Mouse (Mus musculus): ENCODE measurements at regions not wholly inside any gene's neighbourhood (a gene's known extent, or its start where the extent isn't known, plus 50 kb on each side); places are given as distances from the start of the nearest gene placed in this dataset.

DNA sequence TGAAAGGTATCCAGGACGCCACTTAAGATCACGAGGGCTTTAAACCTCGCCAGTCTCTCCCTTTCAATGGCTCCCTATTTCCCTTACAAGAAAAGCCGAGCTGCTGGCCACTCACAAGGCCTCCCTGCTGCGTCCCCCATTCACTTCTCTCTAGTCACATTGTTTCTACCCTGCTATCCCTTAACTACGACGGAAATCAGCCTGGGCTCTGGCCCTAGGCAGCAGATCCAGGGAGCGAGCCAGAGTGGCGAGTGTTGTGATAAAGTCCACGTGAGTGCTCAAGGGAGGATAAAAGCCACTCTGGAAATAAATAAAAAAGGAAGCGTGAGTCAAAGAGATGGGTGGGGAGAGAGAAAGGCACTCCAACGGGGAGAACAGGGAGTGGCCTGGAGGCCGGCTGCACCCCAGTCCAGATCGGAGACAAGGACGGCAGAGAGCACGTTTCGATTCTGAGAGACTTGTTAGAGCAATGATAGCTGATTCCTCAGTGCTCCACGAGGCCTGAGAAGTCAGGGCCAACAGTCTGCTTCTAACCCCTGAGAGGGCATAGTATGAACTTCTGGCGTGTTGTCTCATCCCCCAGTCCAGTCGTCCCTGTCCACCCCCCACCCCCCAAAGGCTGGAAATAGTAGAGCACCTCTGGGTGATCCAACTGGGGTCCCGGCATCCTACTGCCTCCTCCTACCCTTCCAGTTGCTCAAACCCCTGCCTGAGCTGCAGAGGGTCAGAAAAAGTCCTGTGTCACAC, 84.8 kb upstream of the Calm2 start:
- no peak for ATAC-seq (ENCODE audit: insufficient number of reproducible peaks, insufficient read depth, low FRiP score, low TSS enrichment, low read depth)
- Histone ChIP-seq H3K9me3 (no peaks in the 10 kb centered on the region), H3K4me2 (peak overlapping the region; percentile 64), H3K9ac (replicated peaks) (peak overlapping the region; percentile 42; the same call in 1 of the 2 replicates), H3K4me3 (replicated peaks) (peak overlapping the region; percentile 42), H3K27me3 (peaks cover 21% of the 10 kb centered on the region), H3K27ac (no peak overlapping the region), H3K4me1 (replicated peaks) (peaks cover 22% of the 10 kb centered on the region), H3K36me3 (no peaks in the 10 kb centered on the region)
- 8% methylated on average over 21 of the region's 21 CpGs for WGBS

DNA sequence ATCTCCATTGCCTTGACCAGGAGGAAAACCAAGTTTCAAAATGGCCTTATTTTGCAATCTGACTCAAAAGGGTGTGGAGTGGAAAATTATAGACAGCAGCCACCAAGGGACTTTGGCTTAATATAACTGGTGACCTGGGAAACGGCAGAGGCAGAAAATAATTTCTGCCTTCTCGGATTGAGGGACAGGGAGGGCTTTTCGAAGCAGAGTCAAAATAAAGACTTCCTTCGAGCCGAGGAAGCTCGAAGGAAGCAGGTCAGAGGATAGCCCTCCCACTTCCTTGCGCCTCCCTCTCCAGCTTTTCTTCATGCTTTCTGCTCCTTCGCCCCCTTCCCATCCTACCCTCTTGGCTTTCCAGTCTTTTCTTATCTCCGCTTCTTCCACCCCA, 85.4 kb upstream of the Calm2 start:
- H3K9ac ChIP-seq (replicated peaks), result no peak overlapping the region
- no peak overlapping the region for H3K27ac ChIP-seq
- no peaks in the 10 kb centered on the region for H3K36me3 ChIP-seq
- peak overlapping the region; percentile 17 for H3K4me3 ChIP-seq (replicated peaks)
- WGBS, result 7% methylated on average over 9 of the region's 9 CpGs
- no peak for ATAC-seq (ENCODE audit: insufficient number of reproducible peaks, insufficient read depth, low FRiP score, low TSS enrichment, low read depth)
- H3K4me1 ChIP-seq (replicated peaks), result peaks cover 22% of the 10 kb centered on the region
- peaks cover 21% of the 10 kb centered on the region for H3K27me3 ChIP-seq
- no peaks in the 10 kb centered on the region for H3K9me3 ChIP-seq
- H3K4me2 ChIP-seq, result peak overlapping the region; percentile 64

DNA sequence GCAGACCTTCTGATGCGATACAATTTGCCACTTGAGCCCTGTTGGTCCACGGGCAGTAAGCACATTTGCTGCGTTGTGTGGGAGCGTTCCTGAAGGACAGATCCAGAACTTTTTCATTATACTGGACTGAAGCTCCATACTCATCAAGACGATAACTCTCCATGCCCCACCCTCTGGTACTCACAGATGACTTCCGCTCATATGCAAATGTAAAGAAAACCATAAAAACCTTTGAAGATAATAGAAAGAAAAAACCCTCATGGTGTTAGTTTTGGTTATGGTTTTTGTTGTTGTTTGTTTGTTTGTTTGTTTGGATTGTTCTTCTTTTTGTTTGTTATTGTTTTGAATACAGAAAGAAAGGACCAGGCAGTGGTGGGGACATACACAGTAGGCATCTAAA, 86.0 kb upstream of the Calm2 start:
- Histone ChIP-seq H3K27me3 (peaks cover 21% of the 10 kb centered on the region), H3K36me3 (no peaks in the 10 kb centered on the region), H3K4me3 (replicated peaks) (0 out of 2 replicates have a peak overlapping the region, but pooled peaks have one; percentile 17), H3K9ac (replicated peaks) (no peak overlapping the region), H3K27ac (no peak overlapping the region), H3K4me1 (replicated peaks) (peaks cover 22% of the 10 kb centered on the region), H3K9me3 (no peaks in the 10 kb centered on the region), H3K4me2 (peak overlapping the region; percentile 64)
- WGBS, result 27% methylated on average over 6 of the region's 6 CpGs
- ATAC-seq (ENCODE audit: insufficient number of reproducible peaks, insufficient read depth, low FRiP score, low TSS enrichment, low read depth), result no peak

DNA sequence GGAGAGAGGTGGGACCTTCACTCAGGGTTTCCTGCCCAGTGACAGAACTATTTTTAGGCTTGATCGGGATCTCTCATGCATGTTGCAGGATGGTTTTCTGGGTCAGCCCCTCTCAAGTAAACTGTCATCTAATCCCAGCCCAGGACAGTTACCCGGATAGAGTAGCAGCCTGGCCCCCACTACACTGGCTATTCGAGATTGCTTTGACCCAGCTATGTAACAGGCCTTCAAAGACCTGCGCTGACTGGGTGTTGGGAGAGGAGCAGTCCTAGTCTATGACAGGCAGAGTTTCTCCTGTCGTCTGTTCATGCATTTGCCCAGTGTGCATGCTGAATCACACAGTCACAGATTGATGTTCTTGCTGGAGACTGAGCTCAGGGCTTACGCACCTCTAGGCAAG, 86.2 kb upstream of the Epcam start:
- Histone ChIP-seq H3K4me1 (replicated peaks) (peaks cover 10% of the 10 kb centered on the region), H3K4me2 (no peak overlapping the region), H3K27ac (no peak overlapping the region), H3K36me3 (no peaks in the 10 kb centered on the region), H3K27me3 (no peaks in the 10 kb centered on the region), H3K9me3 (peaks cover 7% of the 10 kb centered on the region; the same call in 1 of the 2 replicates), H3K4me3 (replicated peaks) (no peak overlapping the region), H3K9ac (replicated peaks) (no peak overlapping the region)
- WGBS, result 73% methylated on average over 6 of the region's 6 CpGs
- peak; percentile 64; the same call in 1 of the 2 replicates for ATAC-seq (ENCODE audit: insufficient number of reproducible peaks, insufficient read depth, low FRiP score, low TSS enrichment, low read depth)

DNA sequence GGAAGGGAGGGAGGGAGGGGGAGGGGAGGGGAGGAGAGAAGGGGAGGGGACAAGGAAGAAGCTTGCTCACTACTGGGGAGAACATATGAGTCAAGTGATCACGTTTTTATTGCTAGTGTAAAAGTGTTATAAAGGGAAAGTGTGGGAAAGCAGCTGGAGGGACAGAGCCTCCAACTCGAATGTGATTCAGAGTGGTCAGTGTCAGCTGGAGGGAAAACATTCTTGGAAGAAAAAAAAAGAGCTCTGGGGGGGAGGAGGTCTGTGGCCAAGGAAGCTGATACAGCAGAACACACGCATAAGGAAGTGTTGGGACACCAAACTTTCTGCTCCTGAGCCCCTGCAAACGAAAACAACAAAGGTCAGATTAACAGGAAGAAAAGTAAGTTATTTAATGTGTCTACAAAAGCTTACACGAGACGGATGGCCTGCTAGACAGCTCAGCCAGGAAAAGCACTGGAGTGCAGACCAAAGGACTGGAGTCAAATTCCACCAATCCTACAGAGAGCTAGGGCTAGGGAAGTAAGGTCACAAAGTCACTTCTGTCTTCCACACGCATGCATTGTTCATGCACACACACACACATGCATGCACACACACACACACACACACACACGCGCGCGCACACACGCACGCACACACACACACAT, 85.1 kb upstream of the Epcam start:
- no peaks in the 10 kb centered on the region for H3K27me3 ChIP-seq
- H3K9ac ChIP-seq (replicated peaks), result 0 out of 2 replicates have a peak overlapping the region, but pooled peaks have one; percentile 18
- 46% methylated on average over 13 of the region's 13 CpGs for WGBS
- no peaks in the 10 kb centered on the region for H3K36me3 ChIP-seq
- peaks cover 11% of the 10 kb centered on the region for H3K4me1 ChIP-seq (replicated peaks)
- no peak overlapping the region for H3K4me2 ChIP-seq
- peak overlapping the region; percentile 56; the same call in 1 of the 2 replicates for H3K27ac ChIP-seq
- no peaks in the 10 kb centered on the region for H3K9me3 ChIP-seq
- ATAC-seq (ENCODE audit: insufficient number of reproducible peaks, insufficient read depth, low FRiP score, low TSS enrichment, low read depth), result no peak
- H3K4me3 ChIP-seq (replicated peaks), result no peak overlapping the region

DNA sequence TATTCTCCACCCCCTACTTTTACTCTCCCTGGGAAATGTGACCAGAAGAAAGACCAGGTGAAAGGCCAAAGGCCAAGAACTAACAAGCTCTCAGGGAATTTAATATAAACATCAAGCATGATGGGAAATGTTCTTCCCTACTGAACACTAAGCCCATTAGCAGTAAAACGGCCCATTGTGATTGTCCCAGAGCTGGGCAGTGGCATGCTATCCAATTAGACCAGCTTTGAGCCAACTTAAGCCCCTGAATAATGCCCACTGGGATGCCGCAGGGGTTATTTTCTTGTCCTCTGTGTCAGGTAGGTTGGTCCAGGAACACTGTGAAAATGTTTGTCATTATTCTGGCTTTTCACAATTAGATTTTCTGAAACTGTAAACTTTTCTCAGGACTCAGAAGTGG, 81.2 kb upstream of the Epcam start:
- no peak overlapping the region for H3K4me2 ChIP-seq
- H3K9me3 ChIP-seq, result no peaks in the 10 kb centered on the region
- H3K27ac ChIP-seq, result no peak overlapping the region; the same call in 1 of the 2 replicates
- H3K4me3 ChIP-seq (replicated peaks), result no peak overlapping the region
- ATAC-seq (ENCODE audit: insufficient number of reproducible peaks, insufficient read depth, low FRiP score, low TSS enrichment, low read depth), result no peak
- no peaks in the 10 kb centered on the region for H3K27me3 ChIP-seq
- H3K9ac ChIP-seq (replicated peaks), result no peak overlapping the region
- H3K36me3 ChIP-seq, result no peaks in the 10 kb centered on the region
- 39% methylated on average over 2 of the region's 2 CpGs for WGBS
- peaks cover 11% of the 10 kb centered on the region for H3K4me1 ChIP-seq (replicated peaks)

DNA sequence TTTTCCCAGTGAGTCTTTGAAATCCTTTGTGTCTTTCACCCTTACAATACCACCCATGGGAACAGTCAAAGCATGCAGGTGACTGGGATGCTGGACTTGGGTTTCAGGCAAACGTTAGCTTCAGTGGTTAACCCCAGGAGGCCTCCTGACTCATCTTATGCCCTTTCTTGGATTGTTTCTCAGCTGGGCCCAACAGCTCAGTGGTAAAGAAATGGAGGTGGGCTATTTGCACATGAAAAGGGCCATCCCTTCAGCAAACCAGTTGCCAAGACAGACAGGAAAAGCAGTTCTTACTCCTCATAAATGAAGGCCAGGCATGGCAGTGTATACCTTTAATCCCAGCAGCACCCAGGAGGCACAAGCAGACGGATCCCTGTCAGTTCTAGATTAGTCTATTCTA, 77.4 kb upstream of the Epcam start:
- Histone ChIP-seq H3K4me1 (replicated peaks) (0 out of 2 replicates have a peak, but pooled peaks cover 3% of the 10 kb centered on the region), H3K9me3 (no peaks in the 10 kb centered on the region), H3K36me3 (no peaks in the 10 kb centered on the region), H3K4me3 (replicated peaks) (no peak overlapping the region), H3K27ac (no peak overlapping the region), H3K27me3 (no peaks in the 10 kb centered on the region), H3K4me2 (no peak overlapping the region), H3K9ac (replicated peaks) (no peak overlapping the region)
- 44% methylated on average over 2 of the region's 2 CpGs for WGBS
- no peak for ATAC-seq (ENCODE audit: insufficient number of reproducible peaks, insufficient read depth, low FRiP score, low TSS enrichment, low read depth)

DNA sequence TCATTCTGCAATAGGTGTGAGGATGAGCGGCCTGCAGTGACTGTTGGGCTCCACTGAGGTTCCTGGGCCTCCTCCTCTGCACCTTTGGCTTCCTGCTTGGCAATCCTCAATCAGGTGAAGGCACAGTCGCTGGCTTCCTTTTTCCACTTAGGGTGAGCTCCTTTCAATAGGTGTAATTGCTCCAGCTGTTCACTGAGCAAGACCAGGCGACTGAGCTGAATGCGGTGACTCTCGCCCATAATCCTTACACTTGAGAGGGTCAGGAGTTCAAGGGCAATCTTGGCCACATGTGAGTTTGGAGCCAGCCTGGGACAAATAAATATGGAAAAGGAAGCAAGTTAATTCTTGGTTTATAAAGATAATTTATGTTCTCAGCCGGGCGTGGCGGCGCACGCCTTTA, 76.1 kb upstream of the Epcam start:
- WGBS, result 81% methylated on average over 10 of the region's 10 CpGs
- no peak overlapping the region for H3K9ac ChIP-seq (replicated peaks)
- no peak overlapping the region for H3K27ac ChIP-seq
- H3K36me3 ChIP-seq, result no peaks in the 10 kb centered on the region
- no peak overlapping the region for H3K4me3 ChIP-seq (replicated peaks)
- no peaks in the 10 kb centered on the region for H3K27me3 ChIP-seq
- no peak for ATAC-seq (ENCODE audit: insufficient number of reproducible peaks, insufficient read depth, low FRiP score, low TSS enrichment, low read depth)
- H3K4me1 ChIP-seq (replicated peaks), result 0 out of 2 replicates have a peak, but pooled peaks cover under 1% of the 10 kb centered on the region
- no peaks in the 10 kb centered on the region for H3K9me3 ChIP-seq
- no peak overlapping the region for H3K4me2 ChIP-seq

DNA sequence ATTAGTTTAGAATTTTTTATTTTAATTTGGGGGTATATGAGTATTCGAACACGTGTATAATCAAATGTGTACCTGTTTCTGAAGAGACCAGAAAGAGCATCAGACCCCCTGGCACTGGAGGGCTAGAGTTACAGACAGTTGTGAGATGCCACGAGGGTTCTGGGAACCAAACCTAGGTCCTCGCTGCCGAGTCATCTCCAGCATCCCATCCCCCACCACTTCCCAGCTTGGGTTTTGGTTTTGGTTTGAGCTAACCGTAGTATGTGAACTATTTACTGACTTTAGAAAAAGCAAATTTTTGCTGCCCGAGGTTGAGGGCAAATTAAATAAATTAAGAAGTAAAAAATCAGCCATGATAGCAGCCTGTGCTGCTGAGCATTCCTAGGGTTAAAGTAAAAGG, 74.9 kb upstream of the Epcam start:
- H3K4me3 ChIP-seq (replicated peaks), result no peak overlapping the region
- H3K4me1 ChIP-seq (replicated peaks), result no peaks in the 10 kb centered on the region
- no peak for ATAC-seq (ENCODE audit: insufficient number of reproducible peaks, insufficient read depth, low FRiP score, low TSS enrichment, low read depth)
- no peak overlapping the region for H3K27ac ChIP-seq
- H3K4me2 ChIP-seq, result no peak overlapping the region
- no peaks in the 10 kb centered on the region for H3K27me3 ChIP-seq
- no peaks in the 10 kb centered on the region for H3K36me3 ChIP-seq
- H3K9ac ChIP-seq (replicated peaks), result no peak overlapping the region
- H3K9me3 ChIP-seq, result no peaks in the 10 kb centered on the region
- 86% methylated on average over 7 of the region's 7 CpGs for WGBS

DNA sequence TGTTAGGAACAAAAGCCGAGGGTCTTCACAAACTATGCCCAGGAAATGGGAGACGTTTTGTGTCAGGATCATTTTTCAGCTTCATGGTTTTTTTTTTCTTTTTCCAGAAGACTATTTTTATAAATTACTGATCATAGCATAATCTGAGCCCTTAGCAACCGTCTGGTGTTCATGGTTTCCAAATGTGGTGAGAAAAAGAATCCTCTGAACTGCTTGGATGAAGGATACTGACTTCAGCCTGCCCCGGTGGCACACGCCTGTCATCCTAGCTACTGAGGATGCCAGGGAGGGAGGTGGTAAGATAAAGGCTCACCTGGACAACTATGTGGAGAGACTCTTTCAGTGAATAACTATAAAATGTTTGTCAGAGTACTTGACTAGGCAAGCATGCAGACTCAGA, 72.4 kb upstream of the Epcam start:
- H3K4me2 ChIP-seq, result no peak overlapping the region
- no peak overlapping the region for H3K9ac ChIP-seq (replicated peaks)
- no peak overlapping the region for H3K4me3 ChIP-seq (replicated peaks)
- 87% methylated on average over 5 of the region's 5 CpGs for WGBS
- no peaks in the 10 kb centered on the region for H3K36me3 ChIP-seq
- no peak overlapping the region for H3K27ac ChIP-seq
- no peaks in the 10 kb centered on the region for H3K9me3 ChIP-seq
- peaks cover 8% of the 10 kb centered on the region; the same call in 1 of the 2 replicates for H3K4me1 ChIP-seq (replicated peaks)
- ATAC-seq (ENCODE audit: insufficient number of reproducible peaks, insufficient read depth, low FRiP score, low TSS enrichment, low read depth), result no peak
- H3K27me3 ChIP-seq, result peaks cover 9% of the 10 kb centered on the region; the same call in 1 of the 2 replicates

DNA sequence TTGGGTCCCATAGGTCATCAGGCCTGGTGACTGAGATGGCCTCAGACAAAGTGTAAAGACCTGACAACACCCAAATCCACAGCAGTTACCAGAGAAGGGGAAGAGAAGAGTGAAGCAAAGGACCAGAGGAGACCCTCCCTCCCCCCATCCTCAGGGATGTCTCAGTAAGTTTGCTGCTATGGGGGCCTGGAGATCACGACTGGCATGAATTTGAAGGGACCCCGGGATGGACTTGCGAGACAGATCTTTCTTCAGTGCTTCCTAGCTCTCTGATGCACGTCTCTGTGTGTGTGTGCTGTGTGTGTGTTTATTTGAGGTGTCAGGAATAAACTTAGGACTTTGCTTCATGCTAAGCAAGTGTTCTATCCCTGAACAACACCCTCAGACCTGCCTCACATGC, 70.1 kb upstream of the Epcam start:
- H3K27me3 ChIP-seq, result peaks cover 13% of the 10 kb centered on the region; the same call in 1 of the 2 replicates
- no peak overlapping the region for H3K27ac ChIP-seq
- no peak overlapping the region for H3K4me2 ChIP-seq
- H3K9me3 ChIP-seq, result no peaks in the 10 kb centered on the region
- no peaks in the 10 kb centered on the region for H3K36me3 ChIP-seq
- H3K9ac ChIP-seq (replicated peaks), result no peak overlapping the region
- no peak overlapping the region for H3K4me3 ChIP-seq (replicated peaks)
- ATAC-seq (ENCODE audit: insufficient number of reproducible peaks, insufficient read depth, low FRiP score, low TSS enrichment, low read depth), result no peak
- 77% methylated on average over 4 of the region's 4 CpGs for WGBS
- peaks cover 11% of the 10 kb centered on the region; the same call in 1 of the 2 replicates for H3K4me1 ChIP-seq (replicated peaks)
